Mouse (Mus musculus) right cerebral cortex, postnatal 10 days (tissue): ENCODE results near the gene Gm14406.
"Not testable (repeated sequence)": the region's sequence is repeated elsewhere in the genome, so short reads cannot be mapped to it uniquely, and the experiment has no call there.

ENCODE experiments used
- DNase-seq, 2 experiments: peaks; one replicate each; pipeline ENCODE4 v3.0.0; 2021; ENCODE audit warnings: low spot score in 2 of 2

Gm14406 gene

GRCm38 (mm10) chr2:177577998-177578397 lies at the start of gene Gm14406:
Gm14406 (minus strand) TSS chr2:177578210.
- not testable (repeated sequence) for DNase-seq

- not testable (repeated sequence) for DNase-seq
Measured at GRCm38 (mm10) chr2:177575141-177575540, 2.9 kb downstream of the Gm14406 start.

GRCm38 (mm10) chr2:177559365-177559764 lies 18.6 kb downstream of the Gm14406 start:
- DNase-seq, result not testable (repeated sequence)

GRCm38 (mm10) chr2:177555261-177555660 lies 22.7 kb downstream of the Gm14406 start:
- peak in 1 of 2 experiments; percentile 12 for DNase-seq

- DNase-seq, result not testable (repeated sequence)
Measured at GRCm38 (mm10) chr2:177537717-177538116, 40.3 kb downstream of the Gm14406 start.

GRCm38 (mm10) chr2:177537141-177537540 lies 40.9 kb downstream of the Gm14406 start:
- DNase-seq, result not testable (repeated sequence)

- no peak for DNase-seq
Measured at GRCm38 (mm10) chr2:177535876-177536275, 42.1 kb downstream of the Gm14406 start.

GRCm38 (mm10) chr2:177524171-177524570 lies 53.8 kb downstream of the Gm14406 start:
- DNase-seq, result not testable (repeated sequence)

- not testable (repeated sequence) for DNase-seq
Measured at GRCm38 (mm10) chr2:177523674-177524073, 54.3 kb downstream of the Gm14406 start.

- DNase-seq, result no peak
Measured at GRCm38 (mm10) chr2:177523061-177523460, 54.9 kb downstream of the Gm14406 start.

- DNase-seq, result no peak
Measured at GRCm38 (mm10) chr2:177520035-177520434, 58.0 kb downstream of the Gm14406 start.
